Mouse (Mus musculus) kidney, adult 8-10 months (tissue): ENCODE measurements around the gene Iah1.

ENCODE experiments used
- DNase-seq, 2 experiments: peaks; one replicate each; pipeline ENCODE4 v3.0.0; 2022

Iah1 gene

GRCm38 (mm10) chr12:21315923-21316868 is at the start of gene Iah1:
Gene Iah1, plus strand, starts transcription at chr12:21316389.
- DNase-seq = peak; percentile 86 to 91

- no peak for DNase-seq
Measured at GRCm38 (mm10) chr12:21266784-21267098, 49.4 kb upstream of the Iah1 start.

GRCm38 (mm10) chr12:21268083-21268616 is 48.0 kb upstream of the Iah1 start:
- DNase-seq = no peak

GRCm38 (mm10) chr12:21274446-21274845 is 41.7 kb upstream of the Iah1 start:
- DNase-seq = no peak

GRCm38 (mm10) chr12:21277352-21277864 is 38.8 kb upstream of the Iah1 start:
- no peak for DNase-seq

GRCm38 (mm10) chr12:21284761-21285441 is 31.3 kb upstream of the Iah1 start, which contains the start of gene Cpsf3:
Gene Cpsf3, plus strand, starts transcription at chr12:21285391.
- DNase-seq = no peak

GRCm38 (mm10) chr12:21285508-21286242 is 30.5 kb upstream of the Iah1 start:
- no peak for DNase-seq

- DNase-seq = peak; percentile 99 to 100
Measured at GRCm38 (mm10) chr12:21286243-21286622, 30.0 kb upstream of the Iah1 start, which contains the start of gene Itgb1bp1. Gene Itgb1bp1, minus strand, starts transcription at chr12:21286284.

- DNase-seq = no peak
Measured at GRCm38 (mm10) chr12:21286712-21287650, 29.2 kb upstream of the Iah1 start.

GRCm38 (mm10) chr12:21288716-21289395 is 27.3 kb upstream of the Iah1 start:
- DNase-seq = no peak

GRCm38 (mm10) chr12:21289651-21290050 is 26.5 kb upstream of the Iah1 start:
- DNase-seq = no peak

- no peak for DNase-seq
Measured at GRCm38 (mm10) chr12:21298856-21299255, 17.3 kb upstream of the Iah1 start.

- no peak for DNase-seq
Measured at GRCm38 (mm10) chr12:21301324-21301723, 14.9 kb upstream of the Iah1 start.

GRCm38 (mm10) chr12:21301932-21302331 is 14.3 kb upstream of the Iah1 start:
- peak; percentile 44 to 74 for DNase-seq

GRCm38 (mm10) chr12:21302361-21302783 is 13.8 kb upstream of the Iah1 start:
- DNase-seq = peak; percentile 76 to 88

GRCm38 (mm10) chr12:21305741-21306140 is 10.4 kb upstream of the Iah1 start:
- peak; percentile 61 to 63 for DNase-seq

GRCm38 (mm10) chr12:21306721-21307120 is 9.5 kb upstream of the Iah1 start:
- DNase-seq = no peak

- DNase-seq = no peak
Measured at GRCm38 (mm10) chr12:21312201-21312600, 4.0 kb upstream of the Iah1 start.

GRCm38 (mm10) chr12:21316869-21317265 is 678 bp downstream of the Iah1 start:
- DNase-seq = no peak

GRCm38 (mm10) chr12:21318143-21318895 is 2.1 kb downstream of the Iah1 start:
- DNase-seq = peak; percentile 73 to 77
